Mouse (Mus musculus) cortical plate, adult 2 months (tissue): ENCODE results near the gene Smndc1. TPM values are rescaled to one million over a fixed set of nuclear protein-coding genes. Genes with fewer than 3 reads are reported as not detected.

Source experiments
- H3K27ac ChIP-seq: fragments of 200-500 bp; 2 replicates; pipeline ENCODE4 v1.5.1; 2012; ENCODE audit warnings: low read length, control low read depth, inconsistent platforms; ENCODE audit not compliant: insufficient read depth
- H3K4me1 ChIP-seq: fragments of 200-500 bp; 2 replicates; pipeline ENCODE4 v1.6.1; 2011; ENCODE audit warnings: low read length; ENCODE audit not compliant: control insufficient read depth, insufficient read depth
- H3K4me3 ChIP-seq: fragments of 200-500 bp; 2 replicates; pipeline ENCODE4 v1.5.1; 2011; ENCODE audit warnings: mild to moderate bottlenecking, low read length, control low read depth; ENCODE audit not compliant: insufficient read depth
- CTCF ChIP-seq: fragments of 200-500 bp; IDR thresholded peaks from 2 replicates; pipeline ENCODE4 v1.5.1; 2011; ENCODE audit warnings: mild to moderate bottlenecking, control low read depth, low read length; ENCODE audit not compliant: insufficient read depth; ENCODE audit errors: extremely low read depth
- POLR2A ChIP-seq: fragments of 200-500 bp; IDR thresholded peaks from 2 replicates; pipeline ENCODE4 v1.6.1; 2011; ENCODE audit warnings: mild to moderate bottlenecking, low read length, control low read depth; ENCODE audit not compliant: insufficient read depth; ENCODE audit errors: extremely low read depth
- polyA plus RNA-seq: library from polyadenylated mRNA; depleted of rRNA; stranded (reverse); fragments of >200 nt; gene quantifications from 2 replicates; pipeline ENCODE4 v1.2.3, GENCODE M21; 2012

Gene Smndc1
- polyA plus RNA-seq, 1 experiment = 19.9 TPM

DNA sequence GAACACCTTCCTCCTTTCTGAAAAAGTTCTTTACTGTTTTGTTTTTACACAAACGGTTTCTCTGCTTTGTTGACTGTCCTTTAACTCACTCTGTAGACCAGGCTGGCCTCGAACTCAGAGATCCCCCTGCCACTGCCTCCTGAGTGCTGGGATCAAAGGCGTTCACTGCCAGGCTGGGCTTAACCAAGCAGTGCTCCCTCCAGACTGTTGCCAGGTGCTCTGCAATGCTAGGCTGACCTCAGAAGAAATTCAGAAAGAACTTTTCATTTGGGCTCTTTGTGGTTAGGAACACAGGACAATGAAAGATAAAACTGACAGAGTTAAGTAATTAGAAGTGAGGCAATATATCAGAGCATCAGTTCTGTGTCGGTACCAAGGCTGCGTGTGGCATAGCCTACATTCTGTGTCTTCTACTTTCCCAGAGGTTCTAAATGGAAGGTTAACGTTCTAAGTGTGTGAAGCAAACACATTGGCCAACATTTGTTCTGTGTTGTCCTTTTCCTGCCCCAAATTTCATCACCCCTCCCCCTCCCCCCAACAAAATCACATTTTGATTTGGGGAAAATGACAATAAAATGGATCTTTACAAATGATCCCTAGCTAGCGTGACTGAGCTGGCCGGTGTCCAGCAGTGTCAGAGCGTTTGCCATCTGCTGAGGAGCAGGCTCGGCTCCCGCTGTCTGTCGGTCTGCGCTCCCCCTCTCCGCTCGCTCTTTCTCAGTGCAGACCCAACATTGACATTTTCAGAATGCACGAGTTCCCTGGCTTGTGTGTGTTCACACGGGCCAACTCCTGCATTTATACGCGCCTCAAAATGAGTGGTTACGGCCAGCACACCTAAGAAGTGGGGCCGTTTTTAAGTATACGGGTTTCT is 31.0 kb downstream of the Smndc1 start:
- TF ChIP-seq CTCF (no peak), POLR2A (no peak)
- peaks cover 9% of the 10 kb centered on the region; the same call in 1 of the 2 replicates for H3K4me1 ChIP-seq
- peak overlapping the region; percentile 91 for H3K27ac ChIP-seq
- H3K4me3 ChIP-seq = 0 out of 2 replicates have a peak overlapping the region, but pooled peaks have one; percentile 8

DNA sequence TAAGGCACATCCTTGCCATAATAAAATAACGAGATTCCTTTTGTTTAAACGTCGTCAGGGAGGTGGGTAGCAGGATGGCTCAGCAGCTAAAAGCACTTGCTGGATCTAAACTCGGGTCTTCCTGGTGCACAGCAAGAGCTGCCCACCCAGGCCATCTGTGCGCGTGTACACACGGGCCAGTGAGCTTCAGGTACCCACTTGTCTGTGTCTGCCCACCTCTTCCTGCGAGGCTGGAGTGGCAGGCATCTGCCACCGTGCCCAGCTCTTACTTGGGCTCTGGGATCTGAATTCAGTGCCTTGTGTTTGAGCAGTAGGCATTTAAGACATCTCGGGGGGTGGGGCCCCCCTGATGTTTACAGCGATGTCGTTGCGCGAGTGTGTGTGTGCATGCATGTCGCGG is 35.3 kb downstream of the Smndc1 start:
- no peak for TF ChIP-seq POLR2A
- TF ChIP-seq CTCF = no peak
- H3K27ac ChIP-seq = no peak overlapping the region
- peaks cover 10% of the 10 kb centered on the region for H3K4me1 ChIP-seq
- no peak overlapping the region for H3K4me3 ChIP-seq

DNA sequence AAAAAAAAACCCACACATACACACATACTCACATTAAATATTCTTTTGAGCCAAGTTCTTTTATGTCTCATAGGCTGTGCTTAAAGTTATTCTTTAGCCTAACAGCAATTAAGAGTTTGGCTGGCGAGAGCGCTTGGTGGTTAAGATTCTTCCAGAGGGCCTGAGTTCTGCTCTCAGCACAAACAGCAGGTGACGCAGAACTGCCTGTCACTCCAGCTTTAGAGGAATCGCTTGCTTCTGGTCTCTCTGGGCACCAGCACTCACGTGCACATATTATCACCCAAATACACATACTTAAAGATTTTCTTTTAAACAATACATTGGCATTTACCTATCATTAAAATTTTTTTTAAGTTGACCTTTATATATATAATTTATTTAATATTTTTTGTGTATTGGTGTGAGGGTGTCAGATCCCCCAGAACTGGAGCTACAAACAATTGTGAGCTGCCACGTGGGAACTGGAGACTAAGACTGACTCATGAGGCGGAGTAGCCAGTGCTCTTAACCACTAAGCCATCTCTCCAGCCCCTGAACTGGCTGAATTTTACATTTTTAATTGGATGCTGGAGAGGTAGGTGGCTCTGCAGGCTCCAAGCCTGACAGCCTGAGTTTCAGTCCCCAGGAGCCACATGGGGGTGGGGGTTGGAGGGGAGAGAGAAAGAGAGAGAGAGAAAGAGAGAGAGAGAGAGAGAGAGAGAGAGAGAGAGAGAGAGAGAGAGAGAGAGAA is 35.9 kb downstream of the Smndc1 start:
- Histone ChIP-seq H3K4me3 (no peak overlapping the region), H3K27ac (no peak overlapping the region), H3K4me1 (peaks cover 10% of the 10 kb centered on the region)
- TF ChIP-seq POLR2A (no peak), CTCF (no peak)

DNA sequence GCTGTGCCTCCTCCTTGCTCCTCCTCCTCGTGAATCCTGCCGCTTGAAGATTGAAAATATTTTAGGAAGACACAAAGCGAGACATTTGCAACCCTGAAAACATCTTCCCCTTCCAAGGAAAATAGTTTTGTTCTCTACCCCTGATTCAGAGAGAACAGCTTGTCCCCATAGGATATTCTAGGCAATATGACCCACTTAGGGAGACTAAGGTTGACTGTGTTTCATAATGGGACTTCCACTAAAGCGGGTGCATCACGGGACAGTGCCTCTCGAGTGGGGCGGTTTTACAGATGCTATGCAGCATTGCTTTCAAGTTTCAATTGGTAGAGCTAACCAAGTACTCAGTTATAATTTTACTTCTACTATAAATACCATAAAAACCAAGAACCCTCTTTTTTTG is 36.5 kb downstream of the Smndc1 start:
- Histone ChIP-seq H3K4me1 (peaks cover 6% of the 10 kb centered on the region), H3K27ac (no peak overlapping the region), H3K4me3 (no peak overlapping the region)
- TF ChIP-seq CTCF (no peak), POLR2A (no peak)

DNA sequence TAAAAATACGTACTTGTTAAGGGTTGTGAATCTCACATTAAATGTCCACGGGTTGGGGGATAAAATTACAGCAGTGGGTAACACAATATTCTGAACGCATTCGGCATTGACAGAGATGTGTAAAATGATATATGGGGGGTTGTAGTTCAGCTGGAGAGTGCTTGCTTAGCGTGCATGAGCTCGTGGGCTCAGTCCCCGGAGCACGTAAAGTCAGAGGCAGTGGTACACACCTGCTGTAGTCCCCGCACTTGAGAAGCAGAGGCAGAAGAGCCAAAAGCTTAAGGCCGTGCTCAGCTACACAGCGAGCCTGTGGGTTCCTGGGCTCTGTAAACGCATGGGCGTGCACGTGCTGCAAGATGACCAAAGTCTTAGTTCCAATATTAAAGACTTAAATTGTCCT is 44.6 kb downstream of the Smndc1 start:
- H3K27ac ChIP-seq = no peak overlapping the region
- H3K4me1 ChIP-seq = no peaks in the 10 kb centered on the region; the same call in 1 of the 2 replicates
- no peak overlapping the region for H3K4me3 ChIP-seq
- TF ChIP-seq POLR2A (no peak), CTCF (no peak)

DNA sequence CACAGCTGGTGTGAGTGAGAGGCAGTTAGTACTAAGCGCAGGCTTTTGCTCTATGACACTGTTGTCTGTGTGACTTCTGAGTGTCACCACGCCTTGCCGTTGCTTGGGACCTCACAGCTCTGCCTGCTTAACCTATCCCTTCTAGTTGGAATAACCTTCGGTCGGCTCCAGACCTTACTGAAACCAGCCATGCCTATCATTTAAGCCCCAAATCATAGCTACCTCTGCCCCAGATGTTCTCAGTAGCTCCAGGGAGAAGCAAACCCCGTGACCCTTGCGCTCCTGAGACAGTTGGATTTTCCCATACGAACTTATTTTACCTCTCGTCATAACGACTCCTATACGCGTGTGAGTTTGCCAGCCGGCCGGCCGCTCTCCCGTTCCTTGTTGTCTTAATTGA is 46.3 kb downstream of the Smndc1 start:
- H3K27ac ChIP-seq = no peak overlapping the region
- no peaks in the 10 kb centered on the region; the same call in 1 of the 2 replicates for H3K4me1 ChIP-seq
- no peak for TF ChIP-seq POLR2A
- no peak for TF ChIP-seq CTCF
- H3K4me3 ChIP-seq = no peak overlapping the region

DNA sequence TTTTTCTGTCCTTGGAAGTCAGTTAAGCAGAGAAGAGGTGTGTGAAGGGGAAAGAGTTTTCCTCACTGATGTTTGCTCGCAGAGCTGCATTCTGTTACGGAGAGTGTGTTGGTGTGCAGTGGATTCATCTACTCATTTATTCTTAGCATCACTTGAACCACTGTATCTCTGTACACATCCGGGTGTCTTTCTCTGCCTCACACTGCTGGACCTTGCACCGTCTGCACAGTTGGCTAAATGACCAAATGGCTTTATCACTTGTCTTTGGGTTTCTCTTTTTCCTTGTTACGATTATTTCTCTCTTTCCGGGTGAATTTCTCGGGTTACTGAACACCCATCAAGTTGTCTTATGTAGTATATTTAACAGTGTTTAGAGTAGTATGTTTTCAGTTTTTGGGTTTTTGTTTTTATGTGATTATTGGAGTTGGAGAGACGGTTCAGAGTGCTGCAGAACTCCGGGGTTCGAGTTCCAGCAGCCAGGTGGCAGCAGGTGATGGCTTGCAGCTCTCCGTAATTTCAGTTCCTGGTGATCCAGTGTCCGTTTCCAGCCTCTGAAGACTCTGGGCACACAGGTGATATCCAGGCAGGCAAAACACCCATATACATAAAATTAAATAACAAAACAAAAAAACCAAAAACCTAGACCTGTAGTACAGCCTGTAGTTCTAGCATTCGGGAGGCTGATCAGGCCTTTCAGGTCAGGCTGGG is 47.0 kb downstream of the Smndc1 start:
- Histone ChIP-seq H3K4me3 (no peak overlapping the region), H3K27ac (no peak overlapping the region), H3K4me1 (no peaks in the 10 kb centered on the region; the same call in 1 of the 2 replicates)
- TF ChIP-seq POLR2A (no peak), CTCF (no peak)

DNA sequence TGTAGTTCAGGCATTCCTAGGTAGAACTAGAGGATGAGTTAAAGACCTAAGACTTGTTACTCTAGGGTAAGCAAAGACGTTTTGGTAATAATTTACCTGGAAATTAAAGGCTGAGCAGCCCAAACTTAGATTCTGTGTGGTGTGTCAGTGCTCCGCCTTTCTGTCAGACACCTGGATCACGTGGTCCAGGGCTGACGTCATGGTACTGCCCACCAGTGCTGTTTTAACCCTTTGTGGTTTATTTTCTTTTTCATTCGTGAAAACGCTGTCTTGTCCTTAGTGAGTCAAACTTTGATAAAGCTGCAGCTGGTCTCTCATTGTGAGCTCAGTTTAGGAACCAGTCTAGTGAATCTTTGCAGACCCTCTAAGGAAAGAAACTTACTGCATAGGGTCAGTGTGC is 50.0 kb downstream of the Smndc1 start:
- no peak overlapping the region for H3K27ac ChIP-seq
- H3K4me3 ChIP-seq = no peak overlapping the region
- no peaks in the 10 kb centered on the region for H3K4me1 ChIP-seq
- TF ChIP-seq CTCF (no peak), POLR2A (no peak)

DNA sequence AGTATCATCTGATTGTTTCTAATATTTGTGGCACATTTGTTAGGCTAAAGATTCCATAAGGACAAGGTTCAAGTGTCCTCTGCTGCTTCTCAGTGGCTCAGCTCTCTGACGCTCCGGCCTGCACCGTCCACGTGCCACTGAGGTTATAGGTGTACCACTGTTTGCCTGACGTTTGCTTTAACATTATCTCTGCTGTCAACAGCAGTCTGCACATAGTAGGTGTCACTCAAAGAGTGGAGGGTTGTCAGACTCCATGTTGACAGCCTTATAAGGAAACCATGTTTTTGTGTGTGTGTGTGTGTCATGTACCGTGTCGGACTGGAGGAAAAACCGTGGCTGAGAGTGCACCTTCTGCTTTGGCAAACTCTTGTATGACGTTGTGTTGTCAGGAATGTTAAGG is 55.1 kb downstream of the Smndc1 start:
- TF ChIP-seq POLR2A (no peak), CTCF (no peak)
- Histone ChIP-seq H3K4me1 (peaks cover 2% of the 10 kb centered on the region; the same call in 1 of the 2 replicates), H3K27ac (no peak overlapping the region), H3K4me3 (no peak overlapping the region)

DNA sequence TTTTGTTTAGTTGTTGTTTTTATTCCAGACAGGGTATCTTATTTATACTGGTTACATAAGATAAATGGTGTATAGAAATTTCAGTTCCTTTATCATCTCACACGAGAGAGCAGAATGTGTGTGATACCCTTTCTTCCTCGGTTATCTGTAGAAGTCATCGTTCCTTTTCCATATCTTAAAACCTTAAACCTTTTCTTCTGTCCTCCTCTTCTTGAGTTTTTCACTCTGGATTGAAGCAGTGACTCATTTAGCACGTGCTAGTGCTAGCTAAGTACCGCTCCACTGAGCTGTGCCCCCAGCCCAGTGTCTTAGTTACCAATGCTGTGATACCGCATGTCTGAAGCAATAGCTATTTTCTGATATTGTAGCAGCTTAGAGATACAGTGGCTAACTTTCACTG is 56.6 kb downstream of the Smndc1 start:
- Histone ChIP-seq H3K27ac (no peak overlapping the region), H3K4me3 (no peak overlapping the region), H3K4me1 (peaks cover 2% of the 10 kb centered on the region; the same call in 1 of the 2 replicates)
- TF ChIP-seq CTCF = no peak
- TF ChIP-seq POLR2A = no peak
